Mouse (Mus musculus) erythroid progenitor cell, adult 5-6 weeks (primary cell): Measurements from ENCODE around the gene Zfp11. TPM values are rescaled to one million over a fixed set of nuclear protein-coding genes. Genes with fewer than 3 reads are reported as not detected.
A peak's percentile ranks its signal among the peaks of the same experiment; 100 is the strongest.
"Not testable (repeated sequence)": the region's sequence is repeated elsewhere in the genome, so short reads cannot be mapped to it uniquely, and the experiment has no call there.

ENCODE experiments used
- ATAC-seq: replicated peaks from 2 replicates; pipeline ENCODE4 v1.8.0; 2016; ENCODE audit warnings: moderate number of reproducible peaks, mild to moderate bottlenecking, moderate TSS enrichment, inconsistent platforms; ENCODE audit not compliant: poor library complexity, low FRiP score, severe bottlenecking
- total RNA-seq, 2 experiments: library from RNA; stranded (forward) in 1 of 2; stranded (reverse) in 1 of 2; fragments of 150-400 nt in 1 of 2; fragments of 186-747, 209-891 nt in 1 of 2; gene quantifications; 2 replicates each; pipeline versions ENCODE4 v1.2.3 to v1.2.4; 2015 to 2017; ENCODE audit warnings: low replicate concordance in 2 of 2

Zfp11 gene
- 1.3 TPM in 1 of 2 replicates, not detected in the other for total RNA-seq (2015; ENCODE audit: low replicate concordance)
- 0.08 and 0.26 TPM in 2 replicates for total RNA-seq (2017; ENCODE audit: low replicate concordance)

- peak; percentile 69 for ATAC-seq
Measured at GRCm38 (mm10) chr5:129670036-129670458, at the start of gene Zfp11. Gene Zfp11 (minus strand): TSS chr5:129670099.

GRCm38 (mm10) chr5:129717016-129717415 lies 47.1 kb upstream of the Zfp11 start:
- no peak for ATAC-seq

GRCm38 (mm10) chr5:129715326-129715861 lies 45.5 kb upstream of the Zfp11 start, which contains the start of gene Mrps17:
Gene Mrps17 (plus strand): TSS chr5:129715497.
- ATAC-seq, result peak; percentile 99

GRCm38 (mm10) chr5:129708412-129708811 lies 38.5 kb upstream of the Zfp11 start, which contains the start of gene Sept14:
Gene Sept14 (minus strand): TSS chr5:129708512.
- no peak for ATAC-seq

GRCm38 (mm10) chr5:129703368-129703767 lies 33.5 kb upstream of the Zfp11 start:
- ATAC-seq, result no peak

GRCm38 (mm10) chr5:129701706-129702105 lies 31.8 kb upstream of the Zfp11 start:
- ATAC-seq, result no peak

- no peak for ATAC-seq
Measured at GRCm38 (mm10) chr5:129700506-129700905, 30.6 kb upstream of the Zfp11 start.

GRCm38 (mm10) chr5:129690528-129690927 lies 20.6 kb upstream of the Zfp11 start:
- no peak for ATAC-seq

- no peak for ATAC-seq
Measured at GRCm38 (mm10) chr5:129687621-129688020, 17.7 kb upstream of the Zfp11 start.

GRCm38 (mm10) chr5:129685141-129685540 lies 15.2 kb upstream of the Zfp11 start:
- not testable (repeated sequence) for ATAC-seq

GRCm38 (mm10) chr5:129669453-129670035 lies 355 bp downstream of the Zfp11 start:
- no peak; the same call in none of the 2 replicates for ATAC-seq

GRCm38 (mm10) chr5:129667851-129668250 lies 2.0 kb downstream of the Zfp11 start:
- ATAC-seq, result no peak

GRCm38 (mm10) chr5:129666271-129666909 lies 3.5 kb downstream of the Zfp11 start:
- no peak for ATAC-seq

GRCm38 (mm10) chr5:129664090-129664489 lies 5.8 kb downstream of the Zfp11 start:
- no peak for ATAC-seq

- no peak for ATAC-seq
Measured at GRCm38 (mm10) chr5:129657931-129658330, 12.0 kb downstream of the Zfp11 start.

GRCm38 (mm10) chr5:129657016-129657415 lies 12.9 kb downstream of the Zfp11 start:
- ATAC-seq, result no peak

- ATAC-seq, result no peak
Measured at GRCm38 (mm10) chr5:129650858-129651257, 19.0 kb downstream of the Zfp11 start.

GRCm38 (mm10) chr5:129632270-129633250 lies 37.3 kb downstream of the Zfp11 start:
- not testable (repeated sequence) for ATAC-seq

GRCm38 (mm10) chr5:129626586-129626985 lies 43.3 kb downstream of the Zfp11 start:
- ATAC-seq, result not testable (repeated sequence)

GRCm38 (mm10) chr5:129626099-129626498 lies 43.8 kb downstream of the Zfp11 start:
- ATAC-seq, result no peak
